Mouse (Mus musculus): ENCODE results near the gene Trp53bp2.

Trp53bp2 gene

DNA sequence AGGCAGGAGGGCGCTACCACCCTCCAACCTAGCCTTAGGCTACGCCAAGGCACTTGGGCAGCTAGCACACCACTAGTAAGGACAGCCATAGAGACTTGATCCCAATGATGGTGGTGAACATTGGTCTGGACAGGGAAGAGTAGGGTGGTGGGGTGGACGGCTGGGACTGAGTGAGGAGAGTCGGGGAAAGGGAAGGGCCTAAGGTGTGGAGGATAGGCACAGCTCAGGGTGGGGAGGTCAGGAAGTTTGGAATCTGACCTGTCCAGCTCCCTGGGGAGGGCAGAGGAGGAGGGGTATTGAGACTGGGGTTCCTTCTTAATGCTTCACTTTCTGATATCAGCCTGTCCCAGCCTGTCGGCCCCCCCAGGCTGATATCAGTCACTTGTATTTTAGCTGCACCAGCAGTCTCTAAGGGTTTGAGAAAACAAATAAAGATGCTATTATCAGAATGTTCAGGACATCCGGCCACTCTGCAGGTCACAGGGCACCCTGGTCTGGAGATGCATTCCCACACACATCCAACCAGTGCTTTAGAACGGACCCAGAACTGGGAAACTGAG is 93.6 kb downstream of the Trp53bp2 start:
- no peak for DNase-seq

DNA sequence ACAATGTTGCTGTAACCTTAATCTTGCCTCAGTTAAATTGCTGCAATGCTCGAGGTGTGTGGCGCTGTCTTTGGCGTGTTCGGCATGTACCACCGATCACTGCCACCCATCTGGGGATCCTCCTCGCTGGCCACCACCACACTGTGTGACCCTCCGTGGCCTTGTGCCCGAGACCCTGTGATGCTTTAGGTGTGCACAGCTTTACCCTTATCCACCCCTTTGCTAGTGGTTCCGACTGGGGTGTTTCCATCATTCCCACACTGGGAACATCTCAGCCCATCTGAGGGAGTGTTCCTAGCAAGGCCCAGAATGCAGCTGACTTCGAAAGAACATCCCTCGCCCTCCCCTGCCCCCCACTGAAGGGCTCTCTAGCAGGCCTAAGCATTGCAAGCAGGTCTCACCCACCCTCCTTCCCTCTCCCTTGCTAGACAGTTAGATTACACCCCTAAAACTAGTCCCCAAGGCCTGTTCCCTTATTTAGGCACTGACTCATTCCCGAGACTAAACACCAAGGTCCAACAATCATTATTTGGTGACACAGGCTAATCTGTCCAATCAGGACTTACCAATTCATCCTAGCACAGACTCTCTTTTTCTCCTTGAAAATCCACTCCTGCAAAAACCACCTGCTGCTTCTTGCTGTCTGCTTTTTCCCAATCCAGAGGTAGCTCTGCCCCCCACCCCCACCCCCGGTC is 94.4 kb downstream of the Trp53bp2 start:
- no peak for DNase-seq

DNA sequence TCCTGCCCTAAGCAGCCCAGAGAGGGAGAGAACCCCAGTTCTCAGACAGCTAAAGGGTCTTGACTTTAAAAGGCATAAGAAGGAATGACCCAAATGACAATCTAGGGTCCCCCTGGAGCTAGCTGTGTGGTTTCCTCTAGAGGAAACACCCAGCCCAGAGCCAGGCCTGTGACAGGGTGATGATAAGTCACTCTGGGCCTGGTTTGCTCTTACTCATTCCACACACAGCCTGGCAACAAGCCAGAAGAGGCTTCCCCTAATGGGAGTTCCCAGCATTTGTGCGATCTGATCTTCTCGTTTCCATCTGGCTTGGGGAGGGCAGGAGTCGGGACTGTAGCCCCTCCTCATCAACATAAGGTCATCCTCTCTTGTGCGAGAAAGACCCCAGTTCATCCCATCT is 95.3 kb downstream of the Trp53bp2 start:
- no peak for DNase-seq

DNA sequence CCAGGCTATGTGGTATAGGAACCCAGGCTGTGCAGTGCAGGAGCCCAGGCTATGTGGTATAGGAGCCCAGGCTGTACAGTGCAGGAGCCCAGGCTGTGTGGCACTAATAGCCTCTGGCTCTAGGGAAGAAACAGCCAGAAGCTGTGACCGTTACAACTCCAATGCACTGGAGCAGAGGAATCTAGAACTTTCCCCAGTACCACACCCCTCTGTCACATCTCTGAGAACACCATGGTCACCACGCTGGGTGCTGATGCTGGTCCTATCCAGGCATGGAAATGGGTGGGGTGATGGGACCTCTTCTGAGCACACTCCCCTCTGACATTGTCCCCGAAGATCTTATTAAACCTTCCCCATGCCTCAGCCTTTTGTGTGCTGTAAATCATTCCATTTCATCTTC is 96.3 kb downstream of the Trp53bp2 start:
- no peak for DNase-seq

DNA sequence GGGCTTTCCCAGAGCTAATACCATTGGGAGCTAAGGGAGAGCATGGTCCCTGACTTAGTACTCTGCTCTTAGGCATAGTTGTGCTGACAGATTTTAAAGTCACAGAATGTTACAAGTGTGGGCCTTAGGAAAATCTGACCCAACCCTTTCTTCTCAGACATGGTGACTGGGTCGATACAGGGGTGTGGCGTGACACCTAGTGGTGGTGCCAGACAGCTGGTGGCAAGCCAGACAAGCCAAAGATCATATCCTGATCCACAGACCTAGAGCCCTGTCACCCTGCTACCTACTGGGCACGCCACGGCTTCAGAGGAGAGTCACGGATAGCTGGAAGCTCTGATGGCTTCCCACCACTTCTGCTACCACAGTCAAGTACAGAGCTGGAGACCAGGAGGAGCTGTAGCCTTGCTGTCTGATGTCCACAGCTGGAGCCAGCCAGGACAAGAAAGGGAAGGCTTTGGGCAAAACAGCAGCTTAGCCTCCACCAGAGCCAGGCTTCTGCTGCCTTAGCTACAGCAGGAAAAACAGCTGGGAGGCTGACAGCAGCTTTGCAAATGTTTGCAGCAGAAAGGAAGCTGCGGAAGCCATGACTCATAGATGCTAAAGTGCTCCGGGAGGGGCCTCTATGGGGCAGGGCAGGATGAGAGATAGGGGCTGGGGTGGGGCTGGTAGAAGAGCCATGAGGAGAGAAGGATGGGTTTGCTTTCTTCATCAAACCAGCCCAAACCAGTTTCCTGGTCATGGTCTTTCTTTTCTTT is 97.4 kb downstream of the Trp53bp2 start:
- no peak for DNase-seq

GRCm38 (mm10) chr1:182509110-182509797 is 100.3 kb downstream of the Trp53bp2 start:
- peak; percentile 45 for DNase-seq

- DNase-seq: no peak
Measured at GRCm38 (mm10) chr1:182511073-182511472, 102.1 kb downstream of the Trp53bp2 start.

- DNase-seq: no peak
Measured at GRCm38 (mm10) chr1:182511778-182512177, 102.8 kb downstream of the Trp53bp2 start.
